Mouse (Mus musculus): ENCODE results near the gene Flvcr1. TPM values are rescaled to one million over a fixed set of nuclear protein-coding genes. Genes with fewer than 3 reads are reported as not detected.

Gene Flvcr1
- 6.1 TPM for polyA plus RNA-seq (2014; fragmentation: Illumina TruSeq; extraction: RNeasy Lipid Tissue Mini Kit (QIAGEN cat#74804); ENCODE audit: low read depth, low replicate concordance)

DNA sequence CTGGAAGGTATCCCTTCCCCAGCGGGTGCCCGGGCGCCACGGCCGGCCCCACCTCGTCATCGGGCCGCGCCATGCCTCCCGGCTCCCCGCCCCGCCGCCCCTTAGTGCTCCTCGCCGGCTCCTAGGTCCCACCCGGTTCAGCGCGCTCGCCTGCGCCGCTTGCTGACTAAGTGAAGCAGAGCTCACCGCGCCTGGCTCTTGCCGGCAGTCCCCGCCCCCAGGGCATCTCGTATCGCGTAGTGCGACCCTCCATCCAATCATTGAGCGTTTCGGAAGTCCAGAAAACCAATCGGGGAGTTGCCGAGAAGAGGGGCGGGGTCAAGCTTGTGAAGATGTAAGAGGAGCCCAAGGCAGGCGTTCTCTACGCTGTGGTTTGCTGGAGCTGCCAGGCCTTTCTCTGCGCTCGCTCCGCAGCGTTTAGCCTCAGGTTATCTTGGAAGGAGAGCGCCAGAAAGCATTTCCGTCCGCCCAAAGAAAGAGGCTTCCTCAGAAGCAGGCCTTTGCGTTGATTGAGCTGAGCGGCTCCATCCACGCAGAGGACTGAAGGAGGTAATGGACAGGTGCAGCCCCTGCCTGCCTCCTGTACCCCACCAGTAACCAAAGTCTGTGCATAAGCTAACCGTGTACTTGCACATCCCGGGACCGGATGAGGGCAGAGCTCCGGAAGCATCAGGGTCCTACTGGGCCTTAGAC, at the start of gene Flvcr1:
Gene Flvcr1, minus strand, starts transcription at position 138 of the 693 bp plus-strand sequence.

DNA sequence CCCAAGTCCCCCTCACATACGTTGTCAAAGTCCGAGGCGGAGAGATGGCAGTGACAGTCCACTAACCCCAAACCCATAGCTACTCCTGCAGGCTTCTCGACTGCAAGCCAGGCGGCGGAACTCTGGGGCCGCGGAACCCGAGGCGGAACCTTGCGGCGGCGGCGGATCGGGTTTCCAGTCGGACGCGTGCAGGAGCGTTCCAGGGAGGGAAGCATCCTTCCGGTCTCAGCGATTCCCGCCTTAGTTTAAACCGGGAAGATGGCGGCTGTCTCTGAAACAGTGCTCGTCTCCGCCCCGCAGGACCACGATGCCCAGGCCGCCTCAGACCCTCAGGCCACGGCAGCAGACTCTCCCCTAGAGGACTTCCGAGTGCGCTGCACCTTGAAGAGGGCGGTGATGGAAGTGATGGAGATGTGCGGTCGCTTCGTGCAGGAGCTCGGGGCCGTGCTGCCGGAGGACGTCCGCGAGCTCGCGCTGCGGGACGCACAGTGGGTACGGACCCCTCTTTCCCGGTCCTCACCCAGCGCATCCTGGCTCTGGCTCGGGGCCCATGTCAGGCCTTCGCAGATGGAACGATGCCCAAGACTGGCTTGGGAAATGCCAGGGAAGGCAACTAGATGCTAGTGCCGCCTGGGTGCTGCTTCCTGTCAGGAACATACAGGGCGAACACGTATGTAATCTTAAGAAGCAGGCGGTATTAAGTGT, 37.0 kb upstream of the Flvcr1 start, which contains the start of the genes Tatdn3 and Nsl1:
Gene Tatdn3, minus strand, starts transcription at position 152 of the 705 bp plus-strand sequence.
Gene Nsl1, plus strand, starts transcription at position 232 of the 705 bp plus-strand sequence.

DNA sequence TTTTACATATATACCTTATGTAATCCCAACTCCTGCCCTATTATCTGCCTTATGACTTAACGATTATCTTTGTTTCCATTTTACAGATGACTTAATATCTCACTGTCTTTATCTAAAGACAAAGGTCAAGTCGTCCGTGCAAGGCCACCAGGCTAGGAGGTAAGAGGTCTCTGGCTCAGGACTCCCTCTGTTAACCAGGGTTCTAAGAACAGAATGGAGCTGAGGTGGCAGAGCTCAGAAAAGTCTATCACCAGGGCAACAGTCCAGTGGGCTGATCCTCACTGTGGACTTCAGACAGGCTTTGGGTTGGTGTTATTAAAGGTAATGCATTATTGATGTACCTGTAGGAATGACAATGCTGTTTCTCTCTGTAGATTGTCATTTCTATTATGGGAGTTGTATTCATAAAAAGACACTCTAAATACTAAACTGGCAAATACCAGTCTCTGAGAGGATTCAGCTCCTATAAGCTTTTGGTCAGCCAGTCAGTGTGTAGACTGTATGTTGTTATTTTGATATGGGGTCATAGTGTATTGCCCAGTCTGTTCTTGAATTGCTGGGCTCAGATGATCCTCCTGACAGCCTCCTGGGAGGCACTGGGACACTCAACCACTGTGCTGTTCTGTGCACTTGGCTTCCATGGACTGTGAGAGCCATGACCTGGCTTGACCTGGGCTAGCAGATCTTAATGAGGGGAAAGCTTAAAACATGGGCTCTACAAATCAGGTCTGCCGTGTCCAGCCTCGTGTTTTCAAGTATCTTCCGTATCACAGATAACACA, 10.8 kb upstream of the Flvcr1 start, which contains the start of gene Spata45:
Gene Spata45, plus strand, starts transcription at position 86 of the 781 bp plus-strand sequence.

DNA sequence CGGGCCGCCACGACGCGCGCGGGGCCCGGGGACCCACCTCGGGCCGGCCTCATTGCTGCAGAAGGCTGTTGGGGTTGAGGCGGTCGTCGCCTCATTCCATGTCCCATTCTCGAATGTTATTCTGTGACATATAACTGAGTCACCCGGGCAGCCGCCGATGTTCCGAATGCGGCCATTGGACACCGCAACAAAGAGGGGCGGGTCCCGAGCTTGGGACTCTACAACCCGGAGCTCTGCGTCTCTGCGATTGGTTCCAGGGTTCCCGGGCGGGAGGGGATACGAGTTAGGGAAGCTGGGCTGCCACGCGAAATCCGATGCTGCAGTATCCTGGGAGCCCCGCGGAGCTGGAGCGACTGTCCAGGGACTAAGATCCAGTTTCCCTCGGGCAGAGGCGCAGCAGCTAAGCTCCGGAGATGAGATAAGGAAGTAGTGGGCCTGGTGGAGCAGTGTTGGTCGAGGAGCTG, 46.8 kb downstream of the Flvcr1 start, which contains the start of gene Vash2:
Gene Vash2, minus strand, starts transcription at position 197 of the 464 bp plus-strand sequence.

Other genes with a start within 250 kb of the Flvcr1 start
- gene Rps6kc1, start 114.4 kb downstream of the Flvcr1 start, polyA plus RNA-seq (2014; fragmentation: Illumina TruSeq; extraction: RNeasy Lipid Tissue Mini Kit (QIAGEN cat#74804); ENCODE audit: low read depth, low replicate concordance) = 12.0 TPM
- 27.1 TPM for gene Angel2, start 101.0 kb downstream of the Flvcr1 start, polyA plus RNA-seq (2014; fragmentation: Illumina TruSeq; extraction: RNeasy Lipid Tissue Mini Kit (QIAGEN cat#74804); ENCODE audit: low read depth, low replicate concordance)
- 0.13 TPM for gene Vash2, start 46.9 kb downstream of the Flvcr1 start, polyA plus RNA-seq (2014; fragmentation: Illumina TruSeq; extraction: RNeasy Lipid Tissue Mini Kit (QIAGEN cat#74804); ENCODE audit: low read depth, low replicate concordance)
- not detected for gene Spata45, start 10.5 kb upstream of the Flvcr1 start, polyA plus RNA-seq (2014; fragmentation: Illumina TruSeq; extraction: RNeasy Lipid Tissue Mini Kit (QIAGEN cat#74804); ENCODE audit: low read depth, low replicate concordance)
- 34.6 TPM for gene Tatdn3, start 36.8 kb upstream of the Flvcr1 start, polyA plus RNA-seq (2014; fragmentation: Illumina TruSeq; extraction: RNeasy Lipid Tissue Mini Kit (QIAGEN cat#74804); ENCODE audit: low read depth, low replicate concordance)
- gene Nsl1, start 36.9 kb upstream of the Flvcr1 start, polyA plus RNA-seq (2014; fragmentation: Illumina TruSeq; extraction: RNeasy Lipid Tissue Mini Kit (QIAGEN cat#74804); ENCODE audit: low read depth, low replicate concordance) = 0.16 TPM
- 0.65 TPM for gene Batf3, start 71.7 kb upstream of the Flvcr1 start, polyA plus RNA-seq (2014; fragmentation: Illumina TruSeq; extraction: RNeasy Lipid Tissue Mini Kit (QIAGEN cat#74804); ENCODE audit: low read depth, low replicate concordance)
- gene Fam71a, start 138.7 kb upstream of the Flvcr1 start, polyA plus RNA-seq (2014; fragmentation: Illumina TruSeq; extraction: RNeasy Lipid Tissue Mini Kit (QIAGEN cat#74804); ENCODE audit: low read depth, low replicate concordance) = not detected
- 22.3 TPM for gene Atf3, start 191.9 kb upstream of the Flvcr1 start, polyA plus RNA-seq (2014; fragmentation: Illumina TruSeq; extraction: RNeasy Lipid Tissue Mini Kit (QIAGEN cat#74804); ENCODE audit: low read depth, low replicate concordance)